Mouse (Mus musculus) telencephalon, adult 2 months (tissue): ENCODE measurements around the gene D5Ertd579e.

ENCODE experiments used
- DNase-seq: peaks from one replicate; pipeline ENCODE4 v3.0.0-alpha.2; 2011; ENCODE audit warnings: low read depth, low spot score

D5Ertd579e gene

DNA sequence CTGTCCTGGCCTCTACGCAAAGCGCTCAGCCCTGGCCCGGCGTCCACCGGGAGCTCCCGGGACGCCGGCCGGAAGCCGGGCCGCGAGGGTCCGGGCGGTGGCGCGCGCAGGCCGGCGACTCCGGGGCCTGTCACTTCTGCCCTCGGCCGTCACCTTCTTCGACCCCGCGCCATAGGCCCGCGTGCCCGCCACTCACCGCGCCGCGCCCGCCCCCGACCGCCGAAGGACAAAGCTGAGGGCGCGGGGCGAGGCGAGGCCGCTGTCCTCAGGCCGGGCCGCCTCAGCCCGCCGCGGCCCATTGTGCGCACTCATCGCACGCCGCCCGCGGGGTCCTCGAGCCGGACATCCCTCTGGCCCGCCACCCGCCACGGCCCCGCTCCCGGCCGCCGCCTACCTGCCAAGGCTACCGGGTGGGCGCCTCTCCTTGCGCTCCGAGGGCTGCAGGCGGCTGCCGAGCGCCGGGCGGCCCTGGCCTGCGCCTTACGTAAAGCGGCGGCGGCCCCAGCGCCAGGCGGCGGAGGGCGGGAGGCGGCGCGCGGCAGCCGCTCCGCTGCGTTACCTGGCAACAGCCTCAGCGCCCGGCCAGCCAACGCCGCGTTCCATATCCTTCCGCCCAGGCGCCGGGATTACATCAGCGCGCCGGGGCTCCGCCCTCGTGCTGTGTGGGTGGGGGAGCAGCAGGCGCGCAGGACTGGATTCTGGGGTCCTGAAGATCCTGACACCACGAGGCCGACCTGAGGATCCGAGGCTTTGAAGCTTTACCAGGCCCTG lies at the start of gene D5Ertd579e:
D5Ertd579e (minus strand) TSS at position 564 of the 771 bp plus-strand sequence.
- DNase-seq, result peak; percentile 88

GRCm38 (mm10) chr5:36742126-36742848 lies 46.5 kb upstream of the D5Ertd579e start:
- DNase-seq, result no peak

DNA sequence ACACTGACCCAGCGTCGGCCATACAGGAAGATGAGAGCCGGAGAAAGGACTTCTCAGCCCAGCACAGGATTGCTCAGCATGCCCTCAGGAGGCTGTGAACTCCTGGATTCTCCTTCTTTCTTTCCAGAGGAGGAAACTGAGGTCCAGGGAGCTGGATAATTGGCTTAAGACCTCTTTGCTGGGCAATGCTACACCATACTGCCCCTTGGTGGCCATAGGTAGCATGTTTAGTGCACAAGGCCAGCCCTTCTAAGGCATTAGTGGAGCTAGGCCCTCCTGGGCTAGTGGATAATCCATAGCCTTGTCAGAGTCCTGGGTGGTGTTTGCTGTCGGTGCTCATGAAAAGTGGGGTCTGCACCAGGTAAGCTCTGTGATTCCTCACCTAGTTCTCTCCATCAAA lies 44.0 kb upstream of the D5Ertd579e start:
- no peak for DNase-seq

DNA sequence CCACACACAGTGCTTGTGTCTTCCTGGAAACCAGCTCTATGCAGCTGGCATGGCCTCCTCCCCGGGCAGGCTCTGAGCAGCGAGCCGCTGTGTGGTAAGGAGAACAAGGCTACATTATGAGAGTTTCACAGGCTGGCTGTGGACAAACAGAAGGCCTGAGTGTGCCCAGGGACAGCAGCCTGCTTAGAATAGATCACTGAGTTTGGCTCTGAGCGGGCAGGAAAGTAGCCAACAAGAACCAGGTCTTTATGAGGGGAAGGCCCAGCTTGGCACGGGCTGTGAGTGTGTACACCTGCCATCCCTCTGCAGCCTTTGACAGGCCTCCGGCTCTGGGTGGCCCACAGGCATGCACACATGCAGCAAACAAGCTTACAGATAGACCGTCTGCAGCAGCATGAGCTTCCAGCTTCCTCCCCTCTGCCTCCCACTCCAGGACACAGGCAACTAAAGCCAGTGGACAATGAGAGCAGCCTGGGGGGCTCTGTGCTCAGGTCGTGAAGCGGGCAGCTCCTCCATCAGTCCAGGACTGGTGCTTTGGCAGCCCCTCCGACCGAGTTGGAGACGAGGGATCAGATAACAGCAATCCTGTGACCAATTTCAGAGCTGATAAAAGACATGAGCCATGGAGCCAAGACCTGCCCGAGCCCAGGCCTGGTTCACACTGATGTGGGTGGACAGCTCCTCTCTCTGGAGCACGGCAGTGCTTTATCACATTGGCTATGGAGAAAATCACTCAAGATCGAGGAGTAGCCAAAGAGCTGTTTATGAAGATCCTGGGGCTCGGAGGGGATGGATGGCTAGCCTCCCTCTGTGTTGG lies 43.2 kb upstream of the D5Ertd579e start:
- peak; percentile 79 for DNase-seq

DNA sequence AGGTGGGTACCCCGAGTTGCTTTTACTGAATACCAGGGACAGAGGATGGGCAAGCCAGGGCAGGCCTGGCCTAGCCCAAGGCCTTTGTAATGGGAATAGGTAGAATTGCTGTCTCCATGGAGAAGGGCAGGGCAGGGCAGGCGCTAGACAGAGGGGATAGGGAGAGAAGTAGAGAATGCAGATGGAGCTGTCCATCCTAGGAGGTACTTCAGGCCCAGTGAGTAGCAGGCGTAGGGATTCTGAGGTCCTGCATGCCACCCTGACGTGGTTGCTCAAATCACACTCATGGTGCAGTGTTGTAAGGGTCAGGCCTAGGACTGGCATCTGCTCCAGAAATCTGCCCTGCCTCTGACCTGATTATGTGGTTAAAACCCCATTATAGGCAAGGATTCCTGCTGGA lies 41.9 kb upstream of the D5Ertd579e start:
- no peak for DNase-seq

DNA sequence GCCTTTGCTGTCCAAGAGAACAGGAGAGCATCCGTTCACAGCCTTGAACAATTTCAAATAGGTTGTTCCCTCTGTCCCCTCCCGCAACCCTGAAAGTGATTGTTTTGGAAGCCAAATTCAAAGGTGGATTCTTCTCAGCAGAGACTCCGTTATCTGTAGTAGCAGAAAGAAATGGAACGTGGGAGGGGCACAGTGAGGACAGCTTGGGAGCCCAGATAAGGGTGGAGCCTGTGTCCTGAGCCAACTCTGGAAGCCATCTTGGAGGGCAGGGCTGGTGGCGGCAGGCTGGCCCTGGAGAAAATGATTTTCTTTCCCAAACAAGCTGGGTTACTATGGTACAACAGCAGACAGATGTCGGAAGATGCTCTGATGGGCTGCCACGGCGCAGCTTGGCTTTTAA lies 40.2 kb upstream of the D5Ertd579e start:
- no peak for DNase-seq

GRCm38 (mm10) chr5:36735106-36735505 lies 39.3 kb upstream of the D5Ertd579e start:
- no peak for DNase-seq

GRCm38 (mm10) chr5:36733405-36733804 lies 37.6 kb upstream of the D5Ertd579e start:
- no peak for DNase-seq

GRCm38 (mm10) chr5:36731901-36732652 lies 36.3 kb upstream of the D5Ertd579e start:
- no peak for DNase-seq

DNA sequence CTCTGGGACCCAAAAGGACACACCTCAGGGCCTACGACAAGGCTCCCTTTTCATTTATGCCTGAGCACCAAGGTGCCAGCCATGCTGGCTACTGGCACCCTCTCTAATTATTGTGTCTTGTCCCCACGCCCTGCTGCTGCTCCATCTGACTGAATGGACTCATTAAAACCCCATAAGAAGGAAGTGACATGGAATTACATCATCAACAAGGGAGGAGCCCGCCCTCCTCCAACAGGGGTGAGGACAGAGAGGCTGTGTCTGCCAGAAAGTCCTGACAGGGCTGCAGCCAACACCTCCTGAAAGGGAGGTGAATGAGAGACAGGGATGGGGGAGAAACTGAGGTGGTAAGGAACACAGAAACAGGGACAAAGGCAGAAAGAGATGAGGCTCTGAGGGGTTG lies 34.9 kb upstream of the D5Ertd579e start:
- no peak for DNase-seq

- DNase-seq, result no peak
Measured at GRCm38 (mm10) chr5:36729923-36730322, 34.1 kb upstream of the D5Ertd579e start.

- no peak for DNase-seq
Measured at GRCm38 (mm10) chr5:36729086-36729473, 33.3 kb upstream of the D5Ertd579e start.

DNA sequence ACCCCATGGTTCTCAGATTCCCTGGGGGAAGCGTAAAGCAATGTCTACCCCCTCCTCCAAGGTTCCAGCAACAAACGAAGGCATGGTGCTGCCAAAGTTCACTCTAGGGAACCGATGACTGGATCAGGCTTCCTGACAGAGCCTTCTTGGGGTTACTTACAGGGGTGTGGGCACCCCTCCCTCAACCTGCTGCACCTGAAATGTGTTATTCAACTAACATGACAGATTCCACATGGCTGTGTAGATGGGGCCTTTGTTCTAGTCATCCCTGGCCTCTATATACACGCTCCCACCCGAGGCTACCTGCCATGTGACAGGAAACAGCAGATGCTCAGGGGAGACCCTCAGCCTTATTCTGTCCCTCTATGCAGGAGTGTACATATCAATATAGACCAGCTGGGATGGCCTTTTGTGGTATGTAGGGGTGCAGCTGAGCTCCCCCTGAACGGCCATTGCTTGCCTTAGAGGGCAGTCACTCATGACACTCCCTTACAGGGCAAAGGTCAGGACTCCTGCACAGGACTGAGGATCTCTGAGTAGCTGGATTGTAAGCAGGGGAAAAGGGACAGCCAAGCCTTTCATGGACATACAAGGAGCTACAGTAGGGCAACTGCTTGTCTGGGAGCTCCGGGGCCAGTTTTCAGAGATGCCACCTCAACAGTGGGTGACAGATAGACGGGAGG lies 32.7 kb upstream of the D5Ertd579e start:
- DNase-seq, result no peak

DNA sequence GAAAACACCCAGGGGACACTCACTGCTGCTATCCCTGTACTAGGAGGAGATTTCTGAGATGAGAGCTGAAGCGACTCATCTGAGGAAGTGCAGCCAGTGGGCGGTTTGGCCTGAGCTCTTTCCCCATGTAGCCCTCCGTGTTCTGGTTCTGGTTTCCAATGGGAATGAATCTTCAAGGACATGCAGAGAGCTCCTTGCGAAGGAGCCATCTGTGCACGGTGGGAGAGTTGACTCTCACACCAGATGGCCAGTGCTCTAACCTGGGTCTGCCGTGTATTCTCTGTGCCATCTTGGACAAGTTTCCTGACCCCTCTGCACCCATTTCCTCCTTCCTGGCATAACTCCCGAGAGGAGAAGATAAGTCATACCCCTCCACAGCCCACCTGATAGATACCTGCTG lies 32.0 kb upstream of the D5Ertd579e start:
- no peak for DNase-seq

DNA sequence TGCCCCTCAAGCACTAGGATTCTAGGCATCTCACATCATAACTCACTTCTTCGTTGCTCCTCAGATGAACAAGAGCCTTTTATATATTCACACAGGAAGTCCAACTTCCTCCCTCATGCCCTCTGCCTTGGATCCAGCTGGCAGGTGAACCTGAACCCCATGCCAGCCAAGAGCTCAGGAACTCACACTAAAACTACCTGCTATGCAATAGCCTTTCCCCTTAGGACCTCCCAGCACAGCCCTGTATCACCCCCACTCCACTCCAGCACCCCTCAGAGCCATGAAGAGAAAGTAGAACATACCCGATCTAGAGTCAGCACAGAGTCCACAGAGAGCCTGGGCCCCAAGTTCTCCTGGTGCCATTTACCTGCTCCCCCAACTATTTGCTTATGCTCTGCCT lies 31.3 kb upstream of the D5Ertd579e start:
- no peak for DNase-seq

GRCm38 (mm10) chr5:36726387-36726801 lies 30.6 kb upstream of the D5Ertd579e start:
- DNase-seq, result no peak

DNA sequence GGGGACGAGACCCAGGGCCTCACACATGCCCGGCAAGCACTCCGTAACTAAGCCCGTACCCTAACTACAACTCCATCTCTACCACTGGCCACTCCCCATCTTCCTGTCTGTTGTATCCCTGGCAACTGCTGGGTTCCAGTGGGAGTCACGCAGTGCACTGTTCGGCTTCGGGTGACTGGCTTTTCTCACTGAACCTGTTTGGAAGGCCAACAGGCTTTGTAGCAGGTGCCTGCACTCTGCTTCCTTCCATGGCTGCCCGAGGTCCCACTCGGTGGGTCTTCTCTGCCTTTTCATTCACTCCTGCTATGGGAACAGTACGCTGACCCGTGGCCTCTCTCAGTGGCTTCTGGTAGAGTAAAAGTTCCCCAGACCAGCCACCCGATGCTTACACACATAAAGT lies 30.0 kb upstream of the D5Ertd579e start:
- DNase-seq, result no peak

DNA sequence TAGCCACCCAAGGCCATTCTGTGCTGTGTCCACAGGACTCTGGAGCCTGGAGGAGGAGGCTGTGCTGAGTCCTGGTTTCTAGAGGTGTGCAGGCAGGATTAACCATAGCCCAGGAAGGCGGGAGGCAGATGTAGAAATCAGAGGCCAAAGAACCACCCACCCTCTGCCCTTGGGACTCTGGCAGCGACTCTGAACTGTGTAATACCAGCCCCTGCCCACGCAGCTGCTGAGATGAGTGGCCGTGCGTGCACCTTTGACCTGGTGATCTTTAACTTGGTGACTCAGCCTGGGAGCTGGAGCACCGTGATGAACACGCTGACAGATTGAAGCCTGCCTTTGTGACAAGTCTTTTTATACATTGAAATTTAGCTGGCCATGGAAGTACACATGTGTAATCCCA lies 28.4 kb upstream of the D5Ertd579e start:
- no peak for DNase-seq

DNA sequence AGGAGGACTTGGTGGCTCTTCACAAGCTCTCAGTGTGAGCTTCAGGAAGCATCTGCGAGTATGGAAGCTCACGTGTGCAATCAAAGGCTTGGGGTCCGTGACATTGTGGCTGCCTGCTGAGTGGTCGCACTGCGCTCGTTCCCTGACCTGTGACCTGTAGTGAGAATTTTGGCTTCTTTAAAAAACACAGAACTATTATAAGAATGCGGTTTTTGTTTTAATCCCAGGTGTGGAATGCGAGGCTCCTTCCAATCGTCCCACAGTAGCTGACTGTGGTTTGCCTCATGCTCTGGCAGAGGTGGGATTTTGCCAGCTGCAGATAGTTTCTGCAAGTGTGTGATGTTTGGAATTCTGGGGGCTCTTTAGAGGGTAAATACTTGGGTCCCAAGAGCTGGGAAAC lies 27.5 kb upstream of the D5Ertd579e start:
- no peak for DNase-seq

DNA sequence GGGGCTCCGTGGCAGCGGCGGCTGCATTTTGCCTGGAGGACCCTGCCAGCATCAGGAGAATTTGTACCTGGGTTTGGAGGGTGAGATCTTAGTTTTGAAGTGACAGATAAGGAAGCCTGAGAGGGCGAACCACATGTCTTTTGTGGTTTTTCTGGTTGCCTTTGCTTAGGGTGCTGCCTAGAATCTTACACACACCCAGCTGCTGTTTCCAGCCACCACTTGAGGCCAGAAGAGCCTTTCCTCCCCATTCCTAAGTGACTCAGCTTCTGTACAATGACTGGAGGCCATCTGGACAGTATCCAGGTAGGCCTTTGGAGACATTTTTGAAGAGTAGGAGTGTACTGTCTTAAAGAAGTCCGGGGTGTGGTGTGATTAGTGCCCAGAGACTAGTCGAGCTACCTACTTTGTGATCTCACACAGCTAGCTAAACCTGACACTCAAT lies 26.6 kb upstream of the D5Ertd579e start:
- no peak for DNase-seq
